Mouse (Mus musculus) kidney, adult 2 months (tissue): ENCODE results near the gene Upk3a. TPM values are rescaled to one million over a fixed set of nuclear protein-coding genes. Genes with fewer than 3 reads are reported as not detected.

Experiments used
- DNase-seq: peaks from one replicate; pipeline ENCODE4 v3.0.0; 2021
- H3K27ac ChIP-seq: fragments of 200-500 bp; 2 replicates; pipeline ENCODE4 v1.5.1; 2012; ENCODE audit warnings: low read depth, low read length, control low read depth, inconsistent platforms; ENCODE audit not compliant: insufficient read depth
- H3K27me3 ChIP-seq: fragments of 200-500 bp; replicated peaks from 2 replicates; pipeline ENCODE4 v1.6.1; 2012; ENCODE audit warnings: mild to moderate bottlenecking, moderate library complexity, low read length, inconsistent platforms; ENCODE audit not compliant: control insufficient read depth, insufficient read depth
- H3K36me3 ChIP-seq: fragments of 200-500 bp; 2 replicates; pipeline ENCODE4 v1.6.1; 2012; ENCODE audit warnings: mild to moderate bottlenecking, moderate library complexity, low read length, inconsistent platforms; ENCODE audit not compliant: control insufficient read depth, insufficient read depth
- H3K4me1 ChIP-seq: fragments of 200-500 bp; 2 replicates; pipeline ENCODE4 v1.6.1; 2011; ENCODE audit warnings: low read length; ENCODE audit not compliant: control insufficient read depth, insufficient read depth
- H3K4me3 ChIP-seq: fragments of 200-500 bp; 2 replicates; pipeline ENCODE4 v1.5.1; 2011; ENCODE audit warnings: mild to moderate bottlenecking, low read depth, low read length, control low read depth; ENCODE audit not compliant: insufficient read depth
- CTCF ChIP-seq: fragments of 200-500 bp; conservative IDR thresholded peaks from 2 replicates; pipeline ENCODE4 v1.5.1; 2011; ENCODE audit warnings: low read depth, mild to moderate bottlenecking, control low read depth, low read length, moderate library complexity, mixed read lengths; ENCODE audit not compliant: insufficient read depth, insufficient read length
- POLR2A ChIP-seq: fragments of 200-500 bp; IDR thresholded peaks from one replicate; pipeline ENCODE4 v1.6.1; 2011; ENCODE audit warnings: low read depth, low read length, control low read depth
- WGBS: fragments of 180-500 bp; shearing (Covaris S2); methylation state at CpG from one replicate; pipeline ENCODE4 v1.1.7; 2018; 5-methylcytosine and 5-hydroxymethylcytosine counted together
- polyA plus RNA-seq: library from polyadenylated mRNA; depleted of rRNA; stranded (reverse); fragments of >200 nt; gene quantifications from 2 replicates; pipeline ENCODE4 v1.2.3, GENCODE M21; 2012

Gene Upk3a
- polyA plus RNA-seq, 1 experiment: 19.6 TPM

DNA sequence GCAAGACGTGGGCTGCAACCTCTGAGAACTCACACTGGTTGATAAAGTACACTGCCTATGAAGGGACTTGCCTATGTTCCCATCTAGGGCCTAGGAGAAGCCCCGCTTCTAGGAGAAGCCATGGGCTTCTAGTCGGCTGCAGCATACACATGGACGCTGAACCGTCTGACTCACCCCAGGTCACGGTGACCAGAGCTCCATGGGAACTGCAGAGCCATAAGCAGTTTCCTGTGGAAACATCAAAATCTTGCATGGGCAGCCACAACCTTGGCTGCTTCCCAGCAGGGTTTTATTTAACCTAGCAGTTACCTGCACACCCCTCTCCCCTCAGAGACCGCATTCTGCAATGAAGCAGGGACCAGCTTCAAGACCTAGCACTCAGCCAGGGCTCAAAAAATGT, 33.2 kb upstream of the Upk3a start:
- H3K4me3 ChIP-seq: no peak overlapping the region
- no peaks in the 10 kb centered on the region; the same call in 1 of the 2 replicates for H3K4me1 ChIP-seq
- 63% methylated on average over 7 of the region's 7 CpGs for WGBS
- no peak for DNase-seq
- TF ChIP-seq POLR2A (no peak), CTCF (no peak)
- no peak overlapping the region for H3K27ac ChIP-seq
- H3K36me3 ChIP-seq: no peaks in the 10 kb centered on the region
- no peaks in the 10 kb centered on the region for H3K27me3 ChIP-seq

DNA sequence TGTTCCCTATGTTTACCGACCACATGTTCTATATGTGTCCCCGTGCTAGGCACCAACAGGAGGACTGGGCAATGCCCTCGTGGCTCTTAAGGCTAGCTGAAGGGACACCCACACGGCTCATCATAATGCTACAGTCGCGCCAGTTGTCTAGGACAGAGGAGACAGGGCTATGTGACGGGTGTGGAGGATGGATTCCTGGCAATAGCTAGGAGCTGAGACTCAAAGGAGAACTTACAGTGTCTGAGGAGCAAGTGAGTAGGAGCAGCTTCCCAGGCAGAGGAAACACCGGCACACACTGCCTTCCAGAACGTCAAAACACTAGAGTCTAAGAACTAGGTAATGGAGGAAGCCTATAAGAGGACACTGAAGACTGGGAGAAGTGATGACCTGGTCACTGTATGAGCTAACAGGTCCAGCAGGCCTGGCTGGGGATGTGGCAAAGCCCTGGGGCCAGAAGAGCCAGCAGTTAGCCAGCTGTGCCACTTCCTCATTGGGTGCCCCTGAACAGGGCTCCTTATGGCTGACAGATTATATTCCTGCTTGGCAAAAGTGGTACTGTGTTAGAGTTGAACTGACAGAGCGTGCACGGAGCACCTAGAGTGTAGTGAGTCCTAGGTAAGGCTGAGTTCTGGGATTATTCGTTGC, 31.3 kb upstream of the Upk3a start:
- WGBS: 92% methylated on average over 12 of the region's 12 CpGs
- TF ChIP-seq POLR2A (no peak), CTCF (no peak)

DNA sequence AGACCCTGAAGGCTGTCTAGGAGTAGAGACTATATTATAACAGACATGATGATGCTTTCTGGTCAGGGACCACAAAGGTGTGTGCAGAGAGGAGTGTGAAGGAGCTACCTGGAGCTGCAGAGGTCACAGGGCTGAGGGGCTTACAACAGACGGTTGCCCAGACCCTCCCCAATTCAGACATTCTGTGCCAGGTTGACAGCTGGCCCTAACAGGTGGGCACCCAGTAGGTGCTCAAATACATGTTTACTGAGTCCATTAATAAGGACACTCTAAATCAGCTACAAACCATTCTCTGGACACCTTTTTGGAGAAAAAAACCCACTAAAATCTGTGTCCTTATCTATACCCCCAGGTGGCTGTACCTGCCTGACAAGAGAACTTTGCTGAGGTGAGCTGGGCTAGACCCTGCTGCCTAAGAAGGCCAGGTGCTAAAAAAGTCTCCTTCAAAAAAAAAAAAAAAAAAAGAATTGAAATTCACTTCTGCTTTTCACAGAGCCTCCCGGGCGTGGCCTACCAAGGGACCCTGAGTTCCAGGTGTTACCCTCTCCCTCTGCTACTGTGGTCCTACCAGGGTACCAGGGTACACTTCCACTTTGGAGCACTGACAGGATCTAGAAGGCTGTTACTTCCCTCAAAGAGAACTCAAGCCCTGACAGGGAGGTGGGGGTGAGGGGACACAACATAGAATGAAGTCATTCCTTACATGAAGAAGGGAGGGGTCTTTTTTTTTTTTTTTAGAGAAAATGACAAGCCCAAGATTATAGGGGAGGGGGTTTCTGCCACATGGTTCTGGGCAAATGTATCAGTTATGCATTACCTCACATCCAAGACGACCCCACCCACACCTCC, 30.5 kb upstream of the Upk3a start:
- H3K27ac ChIP-seq: no peak overlapping the region
- H3K36me3 ChIP-seq: no peaks in the 10 kb centered on the region
- TF ChIP-seq POLR2A (no peak), CTCF (no peak)
- H3K27me3 ChIP-seq: no peaks in the 10 kb centered on the region
- peak overlapping the region; percentile 90 for H3K4me3 ChIP-seq
- no peak for DNase-seq
- H3K4me1 ChIP-seq: no peaks in the 10 kb centered on the region; the same call in 1 of the 2 replicates
- WGBS: 73% methylated on average over 4 of the region's 4 CpGs

More for the DNA sequence above, 31.3 kb upstream of the Upk3a start:
- Histone ChIP-seq H3K4me3 (no peak overlapping the region), H3K36me3 (no peaks in the 10 kb centered on the region), H3K27me3 (no peaks in the 10 kb centered on the region), H3K27ac (no peak overlapping the region), H3K4me1 (no peaks in the 10 kb centered on the region; the same call in 1 of the 2 replicates)
- DNase-seq: no peak

DNA sequence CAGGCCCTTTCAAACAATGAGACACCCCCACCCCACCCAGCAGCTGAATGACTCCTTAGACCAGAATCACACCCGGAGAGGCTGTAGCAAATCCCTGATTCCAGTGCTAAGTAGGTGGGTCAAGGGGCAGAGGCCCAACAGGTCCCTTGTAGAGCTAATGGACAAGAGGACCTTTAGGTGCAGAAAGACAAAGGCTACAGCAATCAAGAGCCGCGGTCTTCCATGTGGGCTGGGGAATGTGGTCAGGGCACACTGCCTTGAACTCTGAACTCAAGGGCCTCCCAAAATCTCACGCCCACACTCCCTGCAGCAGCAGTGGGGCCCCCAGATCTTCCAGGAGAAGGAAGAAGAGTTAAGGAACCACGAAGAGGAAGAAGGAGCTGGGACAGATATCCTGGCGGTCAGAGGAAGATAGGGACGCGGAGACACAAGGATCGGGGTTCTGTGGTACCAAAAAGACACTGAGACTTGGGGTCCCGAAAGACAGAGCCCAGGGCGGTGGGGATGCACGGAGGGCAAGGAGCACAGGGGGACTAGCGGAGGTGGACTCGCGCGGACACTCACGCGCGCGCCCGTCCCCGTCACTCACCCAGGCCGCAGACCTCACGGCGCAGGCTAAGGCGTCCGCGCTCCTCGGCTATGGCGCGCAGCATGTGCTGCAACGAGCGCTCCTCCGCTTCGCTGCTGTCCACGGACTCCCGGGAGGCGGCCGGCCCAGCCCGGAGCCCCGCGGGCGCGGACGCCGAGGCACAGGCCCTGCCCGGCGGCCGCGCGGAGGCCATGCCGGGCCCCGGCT, 29.7 kb upstream of the Upk3a start:
- H3K27ac ChIP-seq: no peak overlapping the region
- no peak for DNase-seq
- TF ChIP-seq POLR2A (no peak), CTCF (no peak)
- 2% methylated on average over 53 of the region's 53 CpGs for WGBS
- H3K27me3 ChIP-seq: no peaks in the 10 kb centered on the region
- peak overlapping the region; percentile 90 for H3K4me3 ChIP-seq
- H3K4me1 ChIP-seq: no peaks in the 10 kb centered on the region; the same call in 1 of the 2 replicates
- no peaks in the 10 kb centered on the region for H3K36me3 ChIP-seq

DNA sequence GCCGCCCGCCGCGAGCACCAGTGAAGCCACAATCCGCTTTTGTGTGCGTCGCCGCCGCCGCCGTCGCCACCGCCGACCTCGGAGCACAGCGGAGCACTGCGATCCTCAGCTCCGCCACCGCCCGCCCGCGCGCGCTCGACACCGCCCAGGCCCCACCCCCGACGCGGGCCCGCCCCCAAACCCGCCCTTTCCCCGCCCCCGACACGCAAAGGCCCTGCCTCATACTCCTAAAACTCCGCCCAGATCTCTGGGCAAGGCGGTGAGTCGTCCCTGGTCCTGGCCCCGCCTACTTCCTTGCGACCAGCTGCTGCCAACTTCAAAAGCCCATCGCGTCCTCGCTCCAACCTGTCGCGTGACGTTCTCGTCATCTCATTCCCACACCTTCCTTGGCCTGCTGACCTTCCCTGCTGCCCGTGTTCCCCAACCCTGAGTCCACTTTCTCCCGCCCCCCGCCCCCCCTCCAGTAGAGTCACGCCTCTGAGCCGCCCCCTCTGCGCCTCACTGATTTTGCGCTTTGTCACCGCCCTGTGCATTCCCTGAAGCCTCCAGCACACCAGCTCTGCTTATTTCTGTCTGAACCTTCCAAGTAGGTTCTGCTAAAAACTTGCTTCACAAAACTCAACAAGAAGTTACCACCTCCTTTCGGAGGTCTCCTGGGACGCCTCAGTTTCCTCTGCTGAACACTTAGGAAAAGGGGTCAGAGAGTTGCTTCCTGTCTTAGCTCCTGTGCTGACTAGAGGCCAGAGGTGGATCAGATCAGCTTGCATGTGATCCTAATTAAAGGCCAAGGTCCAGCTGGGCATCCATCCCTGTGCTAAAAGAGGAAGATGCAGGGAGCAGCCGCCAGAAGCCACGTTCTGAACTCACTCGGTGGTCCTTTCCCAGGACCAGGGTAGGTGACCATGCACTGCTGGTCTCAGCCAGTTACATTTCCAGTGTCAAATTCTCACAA, 28.8 kb upstream of the Upk3a start, which contains the start of gene 5031439G07Rik:
Gene 5031439G07Rik (minus strand): TSS at position 678 of the 952 bp plus-strand sequence.
- 2% methylated on average over 58 of the region's 59 CpGs for WGBS
- H3K4me3 ChIP-seq: peak within 1 kb of the TSS; percentile 90
- peak within 1 kb of the TSS; percentile 63 for H3K27ac ChIP-seq
- H3K4me1 ChIP-seq: no peaks in the 10 kb centered on the region; the same call in 1 of the 2 replicates
- peak; percentile 98 for DNase-seq
- no peaks in the 10 kb centered on the region for H3K27me3 ChIP-seq
- no peaks in the 10 kb centered on the region for H3K36me3 ChIP-seq
- TF ChIP-seq POLR2A: peak; percentile 5
- TF ChIP-seq CTCF: no peak

GRCm38 (mm10) chr15:84989098-84989497, 27.8 kb upstream of the Upk3a start:
- no peak for DNase-seq
- Histone ChIP-seq H3K4me3 (no peak overlapping the region), H3K4me1 (no peaks in the 10 kb centered on the region; the same call in 1 of the 2 replicates), H3K27ac (no peak overlapping the region), H3K27me3 (no peaks in the 10 kb centered on the region), H3K36me3 (no peaks in the 10 kb centered on the region)
- 84% methylated on average over 3 of the region's 3 CpGs for WGBS
- no peak for TF ChIP-seq CTCF
- no peak for TF ChIP-seq POLR2A
